Mouse (Mus musculus) C2C12 (cell line): ENCODE results near the gene Hspbap1.

ENCODE experiments used
- CEBPB ChIP-seq: IDR thresholded peaks from one replicate; pipeline ENCODE4 v1.6.1; 2011; ENCODE audit warnings: low read depth, mild to moderate bottlenecking, control low read depth, moderate library complexity
- CTCF ChIP-seq: IDR thresholded peaks from one replicate; pipeline ENCODE4 v1.5.1; 2011; ENCODE audit not compliant: control insufficient read depth, insufficient read depth, insufficient read length
- MAX ChIP-seq: IDR thresholded peaks from one replicate; pipeline ENCODE4 v1.6.1; 2011; ENCODE audit warnings: mild to moderate bottlenecking, control low read depth
- USF1 ChIP-seq: IDR thresholded peaks from one replicate; pipeline ENCODE4 v1.6.1; 2011; ENCODE audit warnings: low read depth, mild to moderate bottlenecking, control low read depth, moderate library complexity

GRCm38 (mm10) chr16:35869656-35870055 is 99.5 kb downstream of the Hspbap1 start:
- no peak for TF ChIP-seq CTCF
- TF ChIP-seq MAX, result no peak
- no peak for TF ChIP-seq CEBPB
- TF ChIP-seq USF1, result no peak
